Mouse (Mus musculus) neural tube, embryonic 13.5 days (tissue): Measurements from ENCODE around the gene Sorcs1. TPM values are rescaled to one million over a fixed set of nuclear protein-coding genes. Genes with fewer than 3 reads are reported as not detected.

Experiments
- ATAC-seq: fragments of 200-750 bp; cut with Nextera tagmentation; 2 replicates; pipeline ENCODE4 v1.8.0; 2017; ENCODE audit warnings: low read depth, mild to moderate bottlenecking, moderate TSS enrichment, moderate library complexity
- H3K27ac ChIP-seq: fragments of 300-500 bp; sonication (generic); replicated peaks from 2 replicates; pipeline ENCODE4 v1.5.1; 2015; ENCODE audit warnings: moderate library complexity, mild to moderate bottlenecking, inconsistent platforms
- H3K27me3 ChIP-seq: fragments of 300-500 bp; sonication (generic); 2 replicates; pipeline ENCODE4 v1.6.1; 2015; ENCODE audit warnings: mild to moderate bottlenecking, inconsistent platforms
- H3K36me3 ChIP-seq: fragments of 300-500 bp; sonication (generic); 2 replicates; pipeline ENCODE4 v1.6.1; 2015; ENCODE audit warnings: mild to moderate bottlenecking, inconsistent platforms
- H3K4me1 ChIP-seq: fragments of 300-500 bp; sonication (generic); replicated peaks from 2 replicates; pipeline ENCODE4 v1.6.1; 2015; ENCODE audit warnings: inconsistent platforms
- H3K4me2 ChIP-seq: fragments of 300-500 bp; sonication (generic); 2 replicates; pipeline ENCODE4 v1.6.1; 2015; ENCODE audit warnings: inconsistent platforms, mild to moderate bottlenecking, moderate library complexity
- H3K4me3 ChIP-seq: fragments of 300-500 bp; sonication (generic); 2 replicates; pipeline ENCODE4 v1.5.1; 2015; ENCODE audit warnings: mild to moderate bottlenecking, inconsistent platforms
- H3K9ac ChIP-seq: fragments of 300-500 bp; sonication (generic); 2 replicates; pipeline ENCODE4 v1.6.1; 2015; ENCODE audit warnings: moderate library complexity, mild to moderate bottlenecking, inconsistent platforms
- H3K9me3 ChIP-seq: fragments of 300-500 bp; sonication (generic); 2 replicates; pipeline ENCODE4 v1.6.1; 2016; ENCODE audit warnings: inconsistent platforms
- WGBS: fragments of 180-500 bp; shearing (Covaris S2); methylation state at CpG from one replicate; pipeline ENCODE4 v1.1.7; 2015; 5-methylcytosine and 5-hydroxymethylcytosine counted together
- polyA plus RNA-seq: library from polyadenylated mRNA; unstranded; fragments of >200 nt; fragmentation: Nextera tagmentation; extraction: Ambion mirVana; gene quantifications from 2 replicates; pipeline ENCODE4 v1.2.1, GENCODE M21; 2015

The Sorcs1 gene
- polyA plus RNA-seq, 1 experiment from 2014 or later, result 11.9 TPM

DNA sequence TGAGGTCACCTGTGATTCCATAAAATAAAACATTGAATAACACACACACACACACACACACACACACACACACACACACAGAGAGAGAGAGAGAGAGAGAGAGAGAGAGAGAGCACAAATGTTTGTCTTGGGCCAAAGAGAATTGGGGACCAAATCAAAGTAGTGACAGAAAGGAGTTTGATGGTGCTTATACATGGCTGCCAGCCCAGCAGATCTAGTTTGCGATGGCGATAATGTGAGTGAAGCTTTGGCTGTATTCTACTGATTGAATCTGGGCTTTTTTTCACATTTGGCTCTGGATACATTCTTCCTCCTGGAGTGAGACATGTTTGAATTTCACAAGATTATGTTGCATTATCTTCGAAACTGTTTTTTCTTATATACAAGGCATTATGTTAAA is 209.9 kb downstream of the Sorcs1 start:
- H3K9me3 ChIP-seq, result no peaks in the 10 kb centered on the region
- H3K36me3 ChIP-seq, result no peaks in the 10 kb centered on the region

DNA sequence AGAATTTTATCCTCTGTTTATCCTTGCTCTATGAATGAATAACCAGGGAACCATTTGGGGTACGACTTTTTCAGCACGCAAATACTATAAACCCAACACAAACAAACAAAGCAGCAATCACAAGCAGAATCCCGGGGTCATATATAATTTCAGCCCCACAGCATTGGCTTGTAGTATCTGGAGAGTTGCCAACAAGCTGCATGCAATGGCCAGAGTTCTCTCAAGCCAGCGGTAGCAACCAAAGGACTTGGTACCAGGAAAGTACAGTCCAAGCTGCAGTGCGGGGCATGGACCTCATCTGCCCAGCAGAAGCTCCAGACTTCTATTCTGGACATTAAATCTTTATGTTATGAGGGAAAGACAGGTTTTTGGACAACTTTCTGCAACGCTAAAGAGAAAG is 213.6 kb downstream of the Sorcs1 start:
- Histone ChIP-seq H3K4me2 (no peak overlapping the region), H3K27ac (no peak overlapping the region), H3K9ac (no peak overlapping the region), H3K4me3 (no peak overlapping the region), H3K4me1 (no peaks in the 10 kb centered on the region; the same call in 1 of the 2 replicates), H3K9me3 (no peaks in the 10 kb centered on the region), H3K27me3 (no peaks in the 10 kb centered on the region), H3K36me3 (no peaks in the 10 kb centered on the region)
- no peak for ATAC-seq
- 80% methylated on average over 6 of the region's 6 CpGs for WGBS

More for the DNA sequence above, 209.9 kb downstream of the Sorcs1 start:
- Histone ChIP-seq H3K4me3 (no peak overlapping the region), H3K9ac (no peak overlapping the region), H3K27ac (no peak overlapping the region), H3K4me1 (no peaks in the 10 kb centered on the region; the same call in 1 of the 2 replicates), H3K4me2 (no peak overlapping the region), H3K27me3 (no peaks in the 10 kb centered on the region)
- ATAC-seq, result no peak
- 94% methylated on average over 3 of the region's 3 CpGs for WGBS

DNA sequence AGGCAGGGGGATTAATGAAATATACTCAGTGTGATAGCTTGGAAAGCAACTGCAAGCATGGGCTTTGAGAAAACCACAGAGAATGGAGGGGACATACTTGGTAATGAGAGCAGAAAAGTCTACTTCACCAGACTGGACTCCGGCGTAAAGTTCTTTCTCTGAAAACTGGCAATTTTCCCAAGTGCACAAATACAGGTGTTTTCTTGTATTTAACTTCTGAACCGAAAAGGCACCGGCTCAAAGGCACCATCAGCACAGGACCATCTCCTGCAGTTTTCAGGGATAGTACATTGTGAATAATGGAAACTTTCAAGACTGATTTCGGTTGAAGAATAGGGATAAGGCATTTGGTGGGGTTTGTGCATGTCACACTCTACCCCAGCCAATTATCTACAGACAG is 219.9 kb downstream of the Sorcs1 start:
- Histone ChIP-seq H3K4me1 (peaks cover 22% of the 10 kb centered on the region), H3K4me2 (no peak overlapping the region), H3K9ac (no peak overlapping the region), H3K27me3 (no peaks in the 10 kb centered on the region), H3K36me3 (no peaks in the 10 kb centered on the region), H3K27ac (no peak overlapping the region), H3K9me3 (no peaks in the 10 kb centered on the region), H3K4me3 (no peak overlapping the region)
- no peak for ATAC-seq
- 87% methylated on average over 5 of the region's 5 CpGs for WGBS

DNA sequence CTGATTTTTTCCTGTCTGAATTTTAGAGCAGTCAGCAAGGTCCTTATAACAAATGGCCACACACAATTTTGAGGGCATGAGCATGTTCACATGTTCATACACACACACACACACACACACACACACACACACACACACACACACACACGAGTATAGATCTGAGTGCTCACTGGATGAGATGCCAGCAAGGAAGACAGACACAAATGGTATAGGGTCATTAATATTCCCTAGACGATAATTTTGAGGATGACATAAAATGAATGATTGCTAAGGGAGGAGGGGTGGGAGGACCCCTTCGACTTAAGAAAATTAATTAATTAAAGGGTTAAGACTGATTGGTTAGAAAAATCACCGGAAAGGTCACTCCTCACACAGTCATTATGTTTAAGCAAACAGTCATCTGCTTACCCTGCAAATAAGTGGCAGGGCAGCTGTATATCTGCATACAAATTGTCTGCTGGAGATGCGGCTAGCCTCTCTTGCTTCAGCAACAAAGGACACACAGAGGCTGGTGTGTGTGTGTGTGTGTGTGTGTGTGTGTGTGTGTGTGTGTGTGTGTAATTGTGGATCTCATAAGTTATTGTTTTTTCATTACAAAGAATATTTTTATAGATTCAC is 221.1 kb downstream of the Sorcs1 start:
- H3K36me3 ChIP-seq, result no peaks in the 10 kb centered on the region
- H3K4me1 ChIP-seq, result peaks cover 22% of the 10 kb centered on the region
- H3K27ac ChIP-seq, result no peak overlapping the region; the same call in 1 of the 2 replicates
- no peaks in the 10 kb centered on the region for H3K9me3 ChIP-seq
- H3K4me3 ChIP-seq, result no peak overlapping the region
- no peak overlapping the region for H3K9ac ChIP-seq
- H3K4me2 ChIP-seq, result no peak overlapping the region
- WGBS, result 27% methylated on average over 5 of the region's 5 CpGs
- H3K27me3 ChIP-seq, result no peaks in the 10 kb centered on the region
- ATAC-seq, result peak; percentile 71

DNA sequence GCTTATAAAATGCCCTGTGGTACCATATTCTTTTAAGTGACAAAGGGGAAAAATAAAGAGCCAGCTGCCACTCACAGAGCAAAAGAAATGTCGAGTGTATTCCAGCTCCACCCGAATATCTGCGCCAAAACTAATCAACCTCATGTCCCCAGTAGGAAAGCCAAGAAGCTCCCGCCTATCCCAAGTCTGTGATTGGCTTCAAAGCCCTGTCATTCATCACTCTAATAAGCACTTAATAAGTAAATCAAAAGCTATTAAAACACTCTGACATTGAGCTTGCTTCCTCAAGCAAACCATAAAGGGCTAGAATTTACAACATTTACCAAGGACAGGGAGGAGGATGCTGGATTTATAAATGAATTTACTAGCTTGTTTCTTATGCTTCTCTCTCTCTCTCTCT is 237.3 kb downstream of the Sorcs1 start:
- Histone ChIP-seq H3K36me3 (no peaks in the 10 kb centered on the region), H3K4me1 (peaks cover 42% of the 10 kb centered on the region), H3K27ac (peak overlapping the region; percentile 64; the same call in 1 of the 2 replicates), H3K9ac (no peak overlapping the region), H3K4me3 (no peak overlapping the region), H3K9me3 (no peaks in the 10 kb centered on the region), H3K27me3 (no peaks in the 10 kb centered on the region), H3K4me2 (peak overlapping the region; percentile 50)
- 13% methylated on average over 4 of the region's 4 CpGs for WGBS
- ATAC-seq, result peak; percentile 36; the same call in 1 of the 2 replicates

DNA sequence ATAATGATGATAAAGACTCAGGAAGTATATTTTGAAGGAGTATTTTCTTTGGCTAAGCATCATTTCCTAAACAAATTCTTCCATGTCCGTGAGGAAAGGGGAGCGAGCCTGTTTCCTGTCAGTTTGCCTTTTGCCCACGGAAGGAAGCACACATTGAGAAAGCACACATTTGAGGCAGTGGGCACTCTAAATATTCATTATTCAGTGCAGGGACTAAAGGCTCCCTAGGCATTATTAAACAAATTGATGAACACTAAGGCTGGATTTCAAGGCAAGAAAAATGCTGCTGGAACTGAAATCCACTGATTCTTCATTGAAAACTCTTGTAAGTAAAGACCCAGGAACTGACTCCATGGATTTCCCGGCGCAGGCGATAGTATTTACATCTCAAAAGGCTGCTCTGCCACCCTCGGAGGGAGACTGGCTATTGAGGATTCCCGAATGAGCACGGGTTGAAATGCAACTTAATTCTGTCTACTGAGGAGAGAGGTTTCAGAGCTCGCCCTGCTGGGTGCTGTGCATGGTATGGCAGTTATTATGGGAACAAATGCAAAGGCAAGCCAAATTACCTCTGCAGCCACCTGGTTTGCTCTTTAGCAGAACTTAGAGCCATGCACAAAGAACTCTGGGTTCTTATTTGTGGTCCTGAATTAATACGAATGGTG is 238.1 kb downstream of the Sorcs1 start:
- ATAC-seq, result peak; percentile 74

DNA sequence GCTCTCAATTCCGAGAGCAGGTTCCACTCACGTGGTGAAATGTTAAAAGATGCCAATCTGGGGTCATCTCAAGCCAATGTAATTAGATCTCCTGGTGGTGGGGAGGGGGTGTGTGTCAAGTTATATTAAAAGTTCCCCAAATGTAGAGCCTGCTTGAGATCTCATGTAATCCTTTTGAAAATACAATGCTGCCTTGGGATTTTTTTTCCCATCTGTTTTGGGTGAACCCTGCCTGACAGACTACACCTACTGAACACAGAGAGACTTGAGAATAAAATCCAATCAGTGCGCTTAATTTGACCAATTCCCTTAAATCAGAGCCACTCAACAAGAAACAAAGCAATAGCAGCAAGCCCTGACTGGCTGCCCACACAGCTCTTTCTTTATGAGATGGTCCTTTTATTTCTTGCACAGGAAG is 239.0 kb downstream of the Sorcs1 start:
- no peaks in the 10 kb centered on the region for H3K36me3 ChIP-seq
- no peak overlapping the region for H3K4me3 ChIP-seq
- 0 out of 2 replicates have a peak overlapping the region, but pooled peaks have one; percentile 50 for H3K4me2 ChIP-seq
- no peak overlapping the region for H3K27ac ChIP-seq
- ATAC-seq, result no peak
- H3K4me1 ChIP-seq, result peaks cover 44% of the 10 kb centered on the region
- H3K9ac ChIP-seq, result no peak overlapping the region
- H3K9me3 ChIP-seq, result no peaks in the 10 kb centered on the region
- 15% methylated on average over 3 of the region's 3 CpGs for WGBS
- H3K27me3 ChIP-seq, result no peaks in the 10 kb centered on the region

More for the DNA sequence above, 238.1 kb downstream of the Sorcs1 start:
- H3K4me2 ChIP-seq, result peak overlapping the region; percentile 50
- peak overlapping the region; percentile 64 for H3K27ac ChIP-seq
- H3K4me3 ChIP-seq, result peak overlapping the region; percentile 19; the same call in 1 of the 2 replicates
- WGBS, result 1% methylated on average over 11 of the region's 11 CpGs
- H3K4me1 ChIP-seq, result peaks cover 44% of the 10 kb centered on the region
- no peaks in the 10 kb centered on the region for H3K9me3 ChIP-seq
- H3K36me3 ChIP-seq, result no peaks in the 10 kb centered on the region
- peak overlapping the region; percentile 31; the same call in 1 of the 2 replicates for H3K9ac ChIP-seq
- H3K27me3 ChIP-seq, result no peaks in the 10 kb centered on the region

DNA sequence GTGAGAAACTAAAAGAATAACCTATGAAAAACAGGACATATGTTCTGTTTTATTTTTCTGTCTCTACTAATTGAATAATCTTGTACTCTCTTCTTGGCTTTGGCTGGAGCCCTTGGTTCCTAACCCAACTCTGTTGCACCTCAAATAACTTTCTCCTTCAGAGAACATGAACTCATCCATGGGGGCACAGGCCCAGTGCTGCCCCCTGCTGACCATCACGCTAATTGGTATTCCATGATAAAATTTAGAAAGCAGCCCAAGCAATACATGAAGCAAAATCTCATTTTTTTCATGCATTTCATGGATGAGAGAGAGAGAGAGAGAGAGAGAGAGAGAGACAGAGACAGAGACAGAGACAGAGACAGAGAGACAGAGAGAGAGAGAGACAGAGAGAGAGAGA is 255.5 kb downstream of the Sorcs1 start:
- Histone ChIP-seq H3K9ac (no peak overlapping the region), H3K9me3 (no peaks in the 10 kb centered on the region), H3K4me3 (no peak overlapping the region), H3K4me2 (no peak overlapping the region), H3K27me3 (no peaks in the 10 kb centered on the region), H3K36me3 (no peaks in the 10 kb centered on the region), H3K4me1 (0 out of 2 replicates have a peak, but pooled peaks cover 9% of the 10 kb centered on the region), H3K27ac (no peak overlapping the region)
- WGBS, result 71% methylated on average over 1 of the region's 1 CpGs
- no peak for ATAC-seq

DNA sequence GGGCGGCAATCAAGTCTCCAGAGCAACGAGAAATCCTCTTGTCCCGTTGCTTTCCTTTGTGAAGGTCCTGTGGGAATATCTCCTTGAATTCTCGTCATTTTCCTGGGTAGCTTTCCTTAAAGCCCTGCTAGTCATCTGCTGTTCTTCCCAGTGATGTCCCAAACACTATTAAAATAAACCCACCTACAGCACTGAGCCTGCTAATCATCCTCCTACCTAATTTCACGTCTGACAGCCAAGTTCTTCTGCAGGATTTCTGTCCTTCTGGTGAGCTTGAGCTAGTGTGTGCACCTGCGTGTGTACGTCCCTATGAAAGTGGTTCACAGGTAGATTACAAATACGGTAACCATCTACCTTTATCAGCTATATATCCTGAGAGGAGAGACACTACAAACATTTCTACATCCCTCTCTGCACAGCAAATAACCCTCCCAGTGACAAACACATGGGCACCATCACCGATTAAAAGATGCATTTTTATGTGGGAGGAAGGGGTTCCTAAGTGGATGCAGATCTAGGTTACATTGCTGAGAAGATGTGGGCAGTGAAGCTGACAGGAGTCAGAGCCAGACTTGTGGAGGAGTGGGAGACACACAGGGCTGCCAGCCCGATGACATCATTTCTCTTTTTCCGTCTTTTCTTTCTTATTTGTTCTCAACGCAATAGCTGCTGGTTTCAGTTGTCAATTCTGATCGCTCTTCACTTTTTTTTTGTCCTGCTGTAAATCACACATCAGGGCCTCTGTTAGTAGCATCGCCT is 259.3 kb downstream of the Sorcs1 start:
- Histone ChIP-seq H3K4me3 (no peak overlapping the region), H3K27ac (no peak overlapping the region), H3K9ac (no peak overlapping the region), H3K4me2 (no peak overlapping the region), H3K36me3 (no peaks in the 10 kb centered on the region), H3K9me3 (no peaks in the 10 kb centered on the region), H3K4me1 (0 out of 2 replicates have a peak, but pooled peaks cover 9% of the 10 kb centered on the region), H3K27me3 (no peaks in the 10 kb centered on the region)
- no peak for ATAC-seq
- WGBS, result 56% methylated on average over 14 of the region's 14 CpGs

DNA sequence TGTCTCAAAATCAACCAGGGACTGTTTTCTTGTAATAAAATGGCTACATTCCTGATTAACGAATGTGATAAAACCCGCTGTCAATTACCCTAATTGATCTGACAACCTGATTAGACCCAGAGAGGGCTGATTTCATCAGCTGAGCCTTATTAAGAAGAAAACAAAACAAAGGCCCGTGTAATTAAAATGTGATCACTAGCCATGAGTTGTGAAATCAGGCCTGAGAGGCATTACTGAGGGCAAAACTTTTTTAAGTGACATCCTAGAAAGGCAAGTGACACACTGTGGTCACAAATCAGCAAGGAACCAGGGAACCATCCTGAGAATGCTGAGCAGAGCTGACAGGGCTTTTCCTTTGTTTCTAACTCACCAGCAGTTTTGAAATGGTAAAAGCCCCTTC is 267.9 kb downstream of the Sorcs1 start:
- H3K9me3 ChIP-seq, result no peaks in the 10 kb centered on the region
- no peak overlapping the region for H3K4me2 ChIP-seq
- no peak overlapping the region for H3K27ac ChIP-seq
- H3K27me3 ChIP-seq, result no peaks in the 10 kb centered on the region
- 82% methylated on average over 3 of the region's 3 CpGs for WGBS
- H3K36me3 ChIP-seq, result no peaks in the 10 kb centered on the region
- no peaks in the 10 kb centered on the region for H3K4me1 ChIP-seq
- no peak for ATAC-seq
- no peak overlapping the region for H3K4me3 ChIP-seq
- no peak overlapping the region for H3K9ac ChIP-seq

DNA sequence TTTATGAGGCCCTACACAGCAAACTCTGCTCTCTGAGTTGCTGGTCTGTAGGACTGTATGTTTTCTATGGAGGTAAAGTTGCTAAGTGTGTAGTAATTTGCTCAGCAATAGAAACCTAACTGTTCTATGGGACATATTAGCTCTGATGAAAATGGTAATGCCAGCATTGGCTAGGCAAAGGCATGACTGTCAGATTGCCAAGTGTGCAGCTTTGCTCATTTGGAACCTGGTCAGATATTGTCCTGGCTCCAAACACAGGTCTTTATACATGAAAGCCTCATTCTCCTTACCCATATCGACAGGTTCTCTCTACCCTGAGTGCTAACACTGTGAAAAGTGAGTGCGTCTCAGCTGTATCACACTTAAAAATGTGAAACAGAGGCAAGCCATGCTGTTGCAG is 280.1 kb downstream of the Sorcs1 start:
- H3K4me2 ChIP-seq, result no peak overlapping the region
- no peaks in the 10 kb centered on the region for H3K4me1 ChIP-seq
- no peaks in the 10 kb centered on the region for H3K27me3 ChIP-seq
- no peak for ATAC-seq
- no peaks in the 10 kb centered on the region for H3K36me3 ChIP-seq
- H3K4me3 ChIP-seq, result no peak overlapping the region
- H3K27ac ChIP-seq, result no peak overlapping the region
- WGBS, result 93% methylated on average over 2 of the region's 2 CpGs
- no peak overlapping the region for H3K9ac ChIP-seq
- H3K9me3 ChIP-seq, result no peaks in the 10 kb centered on the region

DNA sequence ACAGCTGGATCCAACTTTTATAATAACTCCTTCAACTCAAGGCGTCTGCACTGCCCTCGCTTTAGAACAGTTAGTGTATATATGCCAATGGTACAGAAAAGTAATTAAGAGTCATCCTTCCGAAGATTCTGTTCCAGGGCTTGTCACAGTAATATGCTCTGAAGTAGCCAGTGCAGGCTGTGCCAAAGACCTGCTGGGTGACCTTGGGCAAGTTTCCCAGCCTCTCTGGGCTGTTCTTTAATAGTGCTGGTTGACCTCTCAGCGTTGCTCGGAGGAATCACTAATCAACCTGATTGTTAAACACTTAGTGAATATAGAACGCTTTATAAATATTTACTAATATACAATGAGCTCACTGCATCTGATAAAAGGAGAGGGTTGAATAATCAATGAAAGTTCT is 282.7 kb downstream of the Sorcs1 start:
- H3K4me3 ChIP-seq, result no peak overlapping the region
- WGBS, result 91% methylated on average over 6 of the region's 6 CpGs
- no peak for ATAC-seq
- no peaks in the 10 kb centered on the region for H3K27me3 ChIP-seq
- H3K4me1 ChIP-seq, result no peaks in the 10 kb centered on the region
- H3K9me3 ChIP-seq, result no peaks in the 10 kb centered on the region
- H3K9ac ChIP-seq, result no peak overlapping the region
- no peaks in the 10 kb centered on the region for H3K36me3 ChIP-seq
- H3K27ac ChIP-seq, result no peak overlapping the region
- no peak overlapping the region for H3K4me2 ChIP-seq
